Mouse (Mus musculus) liver, embryonic 11.5 days (tissue): ENCODE results near the gene Phc1. TPM values are rescaled to one million over a fixed set of nuclear protein-coding genes. Genes with fewer than 3 reads are reported as not detected.
"Not testable (repeated sequence)": the region's sequence is repeated elsewhere in the genome, so short reads cannot be mapped to it uniquely, and the experiment has no call there.

Experiments used
- ATAC-seq: fragments of 200-750 bp; cut with Nextera tagmentation; replicated peaks from 2 replicates; pipeline ENCODE4 v1.8.0; 2017; ENCODE audit warnings: moderate number of reproducible peaks, mild to moderate bottlenecking, moderate TSS enrichment, moderate library complexity; ENCODE audit not compliant: low FRiP score
- DNase-seq: peaks from one replicate; pipeline ENCODE4 v3.0.0-alpha.2; 2017; ENCODE audit warnings: low spot score
- H3K27ac ChIP-seq: fragments of 300-500 bp; sonication (generic); 2 replicates; pipeline ENCODE4 v1.5.1; 2014; ENCODE audit warnings: mild to moderate bottlenecking, low read depth, low read length, control low read depth
- H3K27me3 ChIP-seq: fragments of 300-500 bp; sonication (generic); replicated peaks from 2 replicates; pipeline ENCODE4 v1.6.1; 2014; ENCODE audit warnings: low read length, mixed read lengths; ENCODE audit not compliant: control insufficient read depth, insufficient read depth
- H3K36me3 ChIP-seq: fragments of 300-500 bp; sonication (generic); 2 replicates; pipeline ENCODE4 v1.6.1; 2014; ENCODE audit warnings: mild to moderate bottlenecking, low read length, moderate library complexity, mixed read lengths; ENCODE audit not compliant: control insufficient read depth, insufficient read depth
- H3K4me1 ChIP-seq: fragments of 300-500 bp; sonication (generic); replicated peaks from 2 replicates; pipeline ENCODE4 v1.6.1; 2014; ENCODE audit warnings: low read length, mixed read lengths; ENCODE audit not compliant: control insufficient read depth, insufficient read depth
- H3K4me2 ChIP-seq: fragments of 300-500 bp; sonication (generic); 2 replicates; pipeline ENCODE4 v1.6.1; 2014; ENCODE audit warnings: mild to moderate bottlenecking, control low read depth, moderate library complexity
- H3K4me3 ChIP-seq: fragments of 300-500 bp; sonication (generic); 2 replicates; pipeline ENCODE4 v1.5.1; 2014; ENCODE audit warnings: low read depth, low read length, control low read depth
- H3K9ac ChIP-seq: fragments of 300-500 bp; sonication (generic); 2 replicates; pipeline ENCODE4 v1.6.1; 2014; ENCODE audit warnings: low read depth, low read length, control low read depth
- H3K9me3 ChIP-seq: fragments of 300-500 bp; sonication (generic); 2 replicates; pipeline ENCODE4 v1.6.1; 2016; ENCODE audit warnings: low read length, inconsistent platforms, mixed read lengths; ENCODE audit not compliant: control insufficient read depth
- WGBS: fragments of 180-500 bp; shearing (Covaris S2); extraction: QIAGEN DNeasy Blood & Tissue Kit; methylation state at CpG from one replicate; pipeline ENCODE4 v1.1.7; 2014; 5-methylcytosine and 5-hydroxymethylcytosine counted together
- polyA plus RNA-seq: library from polyadenylated mRNA; unstranded; fragments of >200 nt; fragmentation: Nextera tagmentation; extraction: Ambion mirVana; gene quantifications from 2 replicates; pipeline ENCODE4 v1.2.1, GENCODE M21; 2014

The Phc1 gene
- polyA plus RNA-seq, 1 experiment from 2014 or later = 12.4 TPM

DNA sequence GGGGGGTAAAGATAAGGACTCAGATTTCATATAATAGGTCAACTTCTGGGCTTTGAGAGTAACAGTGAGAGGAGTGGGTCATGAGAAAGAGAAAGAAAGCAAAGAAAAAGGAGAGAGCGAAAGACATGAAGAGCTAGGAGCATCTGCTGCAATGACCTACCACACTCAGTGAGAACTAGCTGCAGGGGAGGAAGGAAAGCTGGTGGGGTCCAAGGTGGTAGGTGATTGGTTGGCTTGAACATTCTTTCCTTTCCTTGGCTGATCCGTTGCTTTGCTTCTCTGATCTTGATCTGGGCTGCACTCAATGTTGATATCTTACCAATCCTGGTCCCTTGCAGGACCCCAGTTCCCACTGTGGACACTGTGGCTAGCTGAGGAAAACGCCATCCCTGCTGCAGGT is 26.6 kb upstream of the Phc1 start:
- Histone ChIP-seq H3K9me3 (no peaks in the 10 kb centered on the region), H3K9ac (no peak overlapping the region), H3K27ac (no peak overlapping the region), H3K4me1 (peaks cover 3% of the 10 kb centered on the region; the same call in 1 of the 2 replicates), H3K36me3 (no peaks in the 10 kb centered on the region), H3K4me3 (no peak overlapping the region), H3K27me3 (no peaks in the 10 kb centered on the region), H3K4me2 (no peak overlapping the region)
- ATAC-seq (no peak), DNase-seq (no peak)
- 49% methylated on average over 3 of the region's 3 CpGs for WGBS

DNA sequence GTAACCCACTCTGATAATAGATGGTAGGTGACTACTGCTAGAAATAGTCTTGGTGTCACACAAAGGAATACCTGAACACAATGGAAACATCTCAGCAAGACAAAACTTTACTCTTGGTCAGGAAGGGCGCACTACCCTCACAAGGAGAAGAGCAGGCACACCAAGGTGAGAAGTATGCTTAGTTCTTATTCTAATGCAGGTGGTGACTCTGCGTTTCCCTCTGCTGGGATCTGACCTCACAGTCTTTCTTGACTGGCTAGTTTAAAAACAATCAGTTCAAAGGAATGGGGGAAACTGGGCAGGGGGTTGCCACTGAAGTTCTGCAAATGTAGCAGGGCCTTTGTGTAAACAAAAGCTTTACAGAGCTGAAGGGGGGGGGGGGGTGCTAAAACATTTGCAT is 25.9 kb upstream of the Phc1 start:
- Histone ChIP-seq H3K27ac (no peak overlapping the region), H3K36me3 (no peaks in the 10 kb centered on the region), H3K4me1 (peaks cover 3% of the 10 kb centered on the region; the same call in 1 of the 2 replicates), H3K27me3 (no peaks in the 10 kb centered on the region), H3K9me3 (no peaks in the 10 kb centered on the region), H3K4me3 (no peak overlapping the region), H3K4me2 (no peak overlapping the region), H3K9ac (no peak overlapping the region)
- 47% methylated on average over 2 of the region's 2 CpGs for WGBS
- DNase-seq = no peak
- no peak for ATAC-seq

DNA sequence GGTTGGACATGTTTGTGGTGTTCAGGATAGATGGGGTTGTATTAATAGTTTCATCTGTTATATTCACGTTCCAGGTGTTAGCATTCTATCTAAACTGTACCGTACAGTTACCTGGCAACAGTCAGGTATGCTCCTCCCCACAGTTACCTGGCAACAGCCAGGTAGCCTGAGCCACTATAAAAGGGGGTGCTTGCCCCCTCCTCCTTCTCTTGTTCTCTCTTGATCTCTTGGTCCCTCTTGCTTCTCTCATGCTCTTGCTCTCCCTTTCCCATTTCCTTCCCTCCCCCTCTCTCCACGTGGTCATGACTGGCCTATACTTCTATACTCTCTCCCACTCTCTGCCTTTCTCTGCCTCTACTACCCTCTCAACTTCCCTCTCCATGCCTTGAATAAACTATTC is 25.3 kb upstream of the Phc1 start:
- no peak overlapping the region for H3K9ac ChIP-seq
- DNase-seq (no peak), ATAC-seq (no peak)
- WGBS = 54% methylated on average over 3 of the region's 3 CpGs
- no peak overlapping the region for H3K4me3 ChIP-seq
- peaks cover 3% of the 10 kb centered on the region; the same call in 1 of the 2 replicates for H3K4me1 ChIP-seq
- no peak overlapping the region for H3K4me2 ChIP-seq
- H3K9me3 ChIP-seq = no peaks in the 10 kb centered on the region
- no peak overlapping the region for H3K27ac ChIP-seq
- H3K27me3 ChIP-seq = no peaks in the 10 kb centered on the region
- H3K36me3 ChIP-seq = no peaks in the 10 kb centered on the region

DNA sequence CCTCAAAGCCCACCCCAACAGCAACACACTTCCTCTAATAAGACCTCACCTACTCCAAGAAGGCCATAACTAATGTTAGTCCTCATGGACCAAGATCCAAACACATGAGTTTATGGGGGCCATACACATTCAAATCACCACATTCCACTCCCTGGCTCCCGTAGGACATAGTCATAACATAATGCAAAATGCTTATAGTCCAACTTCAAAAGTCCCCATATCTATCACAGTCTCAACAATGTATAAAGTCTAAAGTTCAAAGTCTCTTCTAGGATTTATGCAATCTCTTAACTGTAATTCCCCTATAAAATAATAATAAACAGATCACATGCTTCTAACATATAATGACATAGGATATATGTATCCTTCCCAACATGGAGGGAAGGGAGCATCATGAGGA is 16.7 kb upstream of the Phc1 start:
- 88% methylated on average over 1 of the region's 1 CpGs for WGBS
- no peak for DNase-seq
- H3K36me3 ChIP-seq = no peaks in the 10 kb centered on the region
- H3K4me2 ChIP-seq = no peak overlapping the region
- H3K4me3 ChIP-seq = no peak overlapping the region
- no peaks in the 10 kb centered on the region for H3K27me3 ChIP-seq
- H3K4me1 ChIP-seq = no peaks in the 10 kb centered on the region
- no peak for ATAC-seq
- H3K9ac ChIP-seq = no peak overlapping the region
- H3K9me3 ChIP-seq = no peaks in the 10 kb centered on the region
- no peak overlapping the region for H3K27ac ChIP-seq

DNA sequence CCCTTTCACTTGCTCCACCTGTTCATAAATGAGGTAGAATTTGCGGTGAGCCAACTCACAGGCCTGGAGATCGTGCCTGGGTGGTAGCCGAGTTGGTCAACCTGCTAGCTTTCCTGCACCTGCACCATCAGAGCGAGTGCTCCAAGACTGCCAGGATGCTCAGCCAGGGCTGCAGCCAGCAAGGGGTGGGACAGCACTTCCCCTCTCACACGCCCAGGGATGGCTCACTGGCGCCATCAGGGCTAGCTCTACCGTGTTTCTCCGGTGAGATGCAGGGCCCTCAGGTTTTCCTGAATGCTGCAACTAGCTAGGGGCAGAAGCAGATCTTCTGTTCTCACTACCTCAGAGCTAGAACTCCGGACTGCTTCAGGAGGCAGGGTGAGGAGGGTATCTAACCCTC is 15.5 kb upstream of the Phc1 start:
- DNase-seq (no peak), ATAC-seq (no peak)
- no peak overlapping the region for H3K4me3 ChIP-seq
- no peaks in the 10 kb centered on the region for H3K4me1 ChIP-seq
- H3K9ac ChIP-seq = no peak overlapping the region
- 49% methylated on average over 9 of the region's 9 CpGs for WGBS
- no peaks in the 10 kb centered on the region for H3K36me3 ChIP-seq
- no peak overlapping the region for H3K27ac ChIP-seq
- no peaks in the 10 kb centered on the region for H3K27me3 ChIP-seq
- H3K4me2 ChIP-seq = no peak overlapping the region
- no peaks in the 10 kb centered on the region for H3K9me3 ChIP-seq

DNA sequence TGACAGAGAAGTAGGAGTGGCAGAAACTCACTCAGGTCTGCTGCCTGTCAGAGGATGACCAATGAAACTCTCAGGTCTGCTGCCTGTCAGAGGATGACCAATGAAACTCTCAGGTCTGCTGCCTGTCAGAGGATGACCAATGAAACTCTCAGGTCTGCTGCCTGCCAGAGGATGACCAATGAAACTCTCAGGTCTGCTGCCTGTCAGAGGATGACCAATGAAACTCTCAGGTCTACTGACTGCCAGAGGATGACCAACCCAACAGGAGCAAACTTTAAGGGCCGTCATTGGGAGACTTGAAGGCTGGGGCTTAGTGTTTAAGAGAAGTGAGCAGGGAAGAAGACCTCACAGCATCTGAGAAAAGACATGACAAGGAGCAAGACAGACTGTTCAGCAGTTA is 7.0 kb upstream of the Phc1 start:
- H3K9ac ChIP-seq, H3K36me3 ChIP-seq, H3K27me3 ChIP-seq, H3K4me3 ChIP-seq, H3K4me2 ChIP-seq, H3K27ac ChIP-seq, ATAC-seq, DNase-seq, H3K9me3 ChIP-seq: not testable (repeated sequence)
- peaks cover 18% of the 10 kb centered on the region for H3K4me1 ChIP-seq
- WGBS = 63% methylated on average over 1 of the region's 1 CpGs

DNA sequence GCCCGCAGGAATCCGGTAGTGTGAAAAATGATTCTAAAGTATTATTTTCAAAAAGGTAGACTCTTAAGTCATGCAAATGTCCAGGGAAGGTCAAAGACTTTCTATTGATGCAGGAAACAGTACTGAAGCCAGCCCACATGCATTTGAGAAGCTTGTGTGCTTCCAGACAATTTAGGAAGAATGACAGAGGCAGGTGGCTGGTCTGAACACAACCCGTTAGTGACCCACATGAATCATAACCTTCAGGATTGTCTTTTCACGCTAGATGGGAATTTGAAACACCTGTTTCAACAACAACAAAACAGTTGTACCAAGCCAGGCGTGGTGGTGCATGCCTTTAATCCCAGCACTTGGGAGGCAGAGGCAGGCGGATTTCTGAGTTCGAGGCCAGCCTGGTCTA is 6.0 kb upstream of the Phc1 start:
- DNase-seq = no peak
- no peaks in the 10 kb centered on the region for H3K36me3 ChIP-seq
- no peak overlapping the region for H3K27ac ChIP-seq
- H3K27me3 ChIP-seq = no peaks in the 10 kb centered on the region
- no peak for ATAC-seq
- H3K4me2 ChIP-seq = no peak overlapping the region
- H3K4me3 ChIP-seq = no peak overlapping the region
- no peaks in the 10 kb centered on the region for H3K9me3 ChIP-seq
- 88% methylated on average over 6 of the region's 7 CpGs for WGBS
- peaks cover 18% of the 10 kb centered on the region for H3K4me1 ChIP-seq
- H3K9ac ChIP-seq = no peak overlapping the region

DNA sequence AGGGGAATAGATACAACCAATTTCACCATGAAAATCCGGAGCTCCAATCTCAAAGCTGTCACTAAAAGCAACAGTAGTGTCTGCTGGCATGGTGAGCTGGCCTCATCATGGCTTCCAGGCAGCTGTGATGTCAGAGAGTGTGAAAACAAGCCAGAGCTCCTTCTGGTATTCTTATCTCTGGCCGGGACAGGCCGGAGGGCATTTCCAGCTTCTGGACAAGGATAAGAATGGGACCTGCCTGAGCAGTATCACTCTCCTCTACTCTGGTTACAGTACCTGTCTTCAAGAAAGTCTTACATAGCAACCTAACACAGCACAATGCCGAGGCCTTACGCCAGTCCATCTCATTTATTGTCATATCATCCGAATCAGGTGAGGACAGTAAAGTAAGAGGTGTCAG is 5.4 kb upstream of the Phc1 start:
- H3K9ac ChIP-seq = no peak overlapping the region
- no peak for ATAC-seq
- peaks cover 18% of the 10 kb centered on the region for H3K4me1 ChIP-seq
- H3K36me3 ChIP-seq = no peaks in the 10 kb centered on the region
- H3K27ac ChIP-seq = no peak overlapping the region
- no peak overlapping the region for H3K4me3 ChIP-seq
- H3K4me2 ChIP-seq = no peak overlapping the region
- H3K27me3 ChIP-seq = no peaks in the 10 kb centered on the region
- DNase-seq = no peak
- no peaks in the 10 kb centered on the region for H3K9me3 ChIP-seq
- WGBS = 56% methylated on average over 6 of the region's 6 CpGs

DNA sequence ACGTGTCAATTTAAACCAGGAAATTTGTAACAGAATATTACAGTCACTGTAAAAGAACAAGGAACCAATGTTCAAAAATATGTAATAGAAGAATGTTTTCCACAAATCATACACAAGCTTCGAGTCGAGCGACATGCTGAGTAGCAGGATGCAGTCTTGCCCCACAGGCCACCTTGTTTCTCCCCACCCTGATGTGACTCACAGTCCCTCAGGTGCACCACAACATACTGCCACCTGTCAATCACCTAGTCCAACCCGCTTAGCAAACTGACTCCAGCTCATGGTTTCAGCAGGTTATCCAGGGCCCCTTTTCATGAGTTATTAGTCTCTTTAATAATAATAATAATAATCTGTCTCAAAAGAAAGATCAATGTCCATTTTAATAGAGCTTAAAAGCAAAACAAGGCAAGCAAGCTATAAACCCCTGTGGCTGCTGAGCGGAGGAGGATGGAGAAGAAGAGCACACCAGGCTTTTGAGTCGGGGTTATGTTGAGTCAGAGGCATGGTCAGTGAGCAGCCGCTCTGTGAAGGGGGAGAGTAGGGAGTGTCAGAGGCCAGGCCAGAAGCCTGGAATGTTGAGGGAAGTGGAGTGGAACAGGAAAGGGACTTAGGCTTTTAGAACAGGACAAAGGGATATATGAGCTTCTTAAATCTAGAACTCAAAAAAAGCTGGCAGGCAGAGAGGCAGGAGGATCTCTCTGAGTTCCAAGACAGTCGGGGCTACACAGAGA is 4.2 kb upstream of the Phc1 start:
- no peak overlapping the region for H3K4me2 ChIP-seq
- 51% methylated on average over 9 of the region's 9 CpGs for WGBS
- H3K36me3 ChIP-seq = no peaks in the 10 kb centered on the region
- H3K27ac ChIP-seq = no peak overlapping the region
- H3K27me3 ChIP-seq = no peaks in the 10 kb centered on the region
- H3K9me3 ChIP-seq = no peaks in the 10 kb centered on the region
- no peak for ATAC-seq
- no peak for DNase-seq
- no peak overlapping the region for H3K9ac ChIP-seq
- peaks cover 21% of the 10 kb centered on the region for H3K4me1 ChIP-seq
- no peak overlapping the region for H3K4me3 ChIP-seq
